Mouse (Mus musculus) central nervous system, embryonic 18 days (tissue): ENCODE results near the gene Afg3l1. TPM values are rescaled to one million over a fixed set of nuclear protein-coding genes. Genes with fewer than 3 reads are reported as not detected.

Experiments
- polyA plus RNA-seq: library from polyadenylated mRNA; depleted of rRNA; stranded (reverse); fragments of >200 nt; gene quantifications from 2 replicates; pipeline ENCODE4 v1.2.3, GENCODE M21; 2012; rRNA removed

Afg3l1 gene
- 30.2 and 30.7 TPM in 2 replicates for polyA plus RNA-seq

GRCm38 (mm10) chr8:123477737-123478258, at the start of gene Afg3l1:
Gene Afg3l1, plus strand, starts transcription at chr8:123477903.

GRCm38 (mm10) chr8:123514781-123515539, 37.3 kb downstream of the Afg3l1 start, which contains the start of gene Dbndd1:
Gene Dbndd1, minus strand, starts transcription at chr8:123515463.

GRCm38 (mm10) chr8:123518667-123519066, 41.0 kb downstream of the Afg3l1 start, which contains the start of gene Gas8:
Gene Gas8, plus strand, starts transcription at chr8:123518834.

Other genes starting within 250 kb of the Afg3l1 start
- gene Spata2l, start 241.7 kb upstream of the Afg3l1 start, polyA plus RNA-seq = 8.7 and 8.9 TPM in 2 replicates
- gene Zfp276, start 223.7 kb upstream of the Afg3l1 start, polyA plus RNA-seq = 31.7 and 34.6 TPM in 2 replicates
- 119 and 125 TPM in 2 replicates for gene Vps9d1, start 223.6 kb upstream of the Afg3l1 start, polyA plus RNA-seq
- 10.7 and 10.9 TPM in 2 replicates for gene Fanca, start 159.3 kb upstream of the Afg3l1 start, polyA plus RNA-seq
- 40.7 and 41.0 TPM in 2 replicates for gene Spire2, start 145.2 kb upstream of the Afg3l1 start, polyA plus RNA-seq
- 365 and 387 TPM in 2 replicates for gene Tcf25, start 104.2 kb upstream of the Afg3l1 start, polyA plus RNA-seq
- 0.03 and 0.08 TPM in 2 replicates for gene Mc1r, start 70.8 kb upstream of the Afg3l1 start, polyA plus RNA-seq
- 3,129 and 3,402 TPM in 2 replicates for gene Tubb3, start 66.5 kb upstream of the Afg3l1 start, polyA plus RNA-seq
- gene Def8, start 54.4 kb upstream of the Afg3l1 start, polyA plus RNA-seq = 50.0 and 50.3 TPM in 2 replicates
- gene Dbndd1, start 37.6 kb downstream of the Afg3l1 start, polyA plus RNA-seq = 76.5 and 81.7 TPM in 2 replicates
- gene Gas8, start 40.9 kb downstream of the Afg3l1 start, polyA plus RNA-seq = 50.2 and 53.7 TPM in 2 replicates
- 29.2 and 31.8 TPM in 2 replicates for gene Rhou, start 176.0 kb downstream of the Afg3l1 start, polyA plus RNA-seq